Mouse (Mus musculus) T-cell, adult 66 days (primary cell): ENCODE data around the gene Arpc3. TPM values are rescaled to one million over a fixed set of nuclear protein-coding genes. Genes with fewer than 3 reads are reported as not detected.

Experiments
- total RNA-seq, 2 experiments: library from RNA; stranded (reverse); gene quantifications; 3 replicates in 1 of 2; 4 replicates in 1 of 2; pipeline ENCODE4 v1.2.4; 2023

Arpc3 gene
- total RNA-seq: 100 to 1,000 TPM; 230 to 262 TPM

DNA sequence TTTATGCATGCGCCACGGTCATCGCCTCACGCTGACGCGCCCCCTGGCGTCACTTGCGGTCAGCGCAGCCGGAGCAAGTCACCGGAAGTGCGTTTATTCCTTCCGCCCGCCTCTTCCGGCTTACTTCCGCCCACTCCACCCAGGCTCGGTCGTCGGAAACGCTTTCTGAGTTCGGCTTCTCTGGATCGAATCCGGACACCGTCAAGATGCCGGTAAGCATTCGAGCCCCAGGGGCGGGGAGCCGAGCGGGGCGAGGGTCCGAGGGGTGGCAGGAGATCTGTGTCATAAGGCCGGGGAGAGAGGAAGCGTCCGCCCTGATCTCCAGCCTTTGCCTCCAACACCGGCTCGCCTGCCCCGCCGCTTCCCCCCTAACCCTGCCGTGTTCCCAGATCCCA is at the start of gene Arpc3:
Arpc3 (plus strand) TSS at position 93 of the 395 bp plus-strand sequence.

GRCm38 (mm10) chr5:122353807-122354491 is 37.7 kb upstream of the Arpc3 start, which contains the start of the genes Rad9b and Vps29:
Gene Rad9b, minus strand, starts transcription at chr5:122354233.
Gene Vps29, plus strand, starts transcription at chr5:122354369.

GRCm38 (mm10) chr5:122371591-122372191 is 20.0 kb upstream of the Arpc3 start, which contains the start of gene Gpn3:
Gene Gpn3, plus strand, starts transcription at chr5:122371876.

GRCm38 (mm10) chr5:122372192-122372769 is 19.4 kb upstream of the Arpc3 start, which contains the start of gene Fam216a:
Gene Fam216a, minus strand, starts transcription at chr5:122372364.

GRCm38 (mm10) chr5:122421271-122422068 is 29.8 kb downstream of the Arpc3 start, which contains the start of gene Anapc7:
Gene Anapc7, plus strand, starts transcription at chr5:122421693.

Other genes with a start within 250 kb of the Arpc3 start
- gene Ppp1cc, start 233.6 kb upstream of the Arpc3 start, total RNA-seq: 100 to 1,000 TPM; 275 to 280 TPM
- 10 to 100 TPM; 73.6 to 74.4 TPM for gene Hvcn1, start 185.1 kb upstream of the Arpc3 start, total RNA-seq
- 1 to 10 TPM; 2.5 to 2.8 TPM for gene Tctn1, start 127.4 kb upstream of the Arpc3 start, total RNA-seq
- 10 to 100 TPM; 35.9 to 42.7 TPM for gene Pptc7, start 107.5 kb upstream of the Arpc3 start, total RNA-seq
- 1 to 10 TPM; 5.3 to 7.7 TPM for gene Rad9b, start 37.6 kb upstream of the Arpc3 start, total RNA-seq
- 10 to 100 TPM; 54.6 to 72.1 TPM for gene Vps29, start 37.5 kb upstream of the Arpc3 start, total RNA-seq
- 10 to 100 TPM; 59.8 to 72.1 TPM for gene Gpn3, start 20.0 kb upstream of the Arpc3 start, total RNA-seq
- gene Fam216a, start 19.5 kb upstream of the Arpc3 start, total RNA-seq: 10 to 100 TPM in 1 of 2 experiments, 1 to 10 TPM in 1; 9.0 to 13.7 TPM
- gene Anapc7, start 29.8 kb downstream of the Arpc3 start, total RNA-seq: 10 to 100 TPM; 42.6 to 43.2 TPM
- gene Atp2a2, start 110.3 kb downstream of the Arpc3 start, total RNA-seq: 10 to 100 TPM; 79.4 to 86.8 TPM
- gene Ift81, start 222.6 kb downstream of the Arpc3 start, total RNA-seq: 1 to 10 TPM; 2.9 to 4.2 TPM